Mouse (Mus musculus) G1E (cell line): ENCODE measurements around the gene Usp11. TPM values are rescaled to one million over a fixed set of nuclear protein-coding genes. Genes with fewer than 3 reads are reported as not detected.

ENCODE experiments used
- ATAC-seq: 2 replicates; pipeline ENCODE4 v1.8.0; 2016; ENCODE audit warnings: mild to moderate bottlenecking; ENCODE audit not compliant: insufficient number of reproducible peaks, poor library complexity, low FRiP score, severe bottlenecking; ENCODE audit errors: extremely low read depth
- DNase-seq: peaks from one replicate; pipeline ENCODE4 v3.0.0; 2012; ENCODE audit warnings: low spot score
- H3K27me3 ChIP-seq: 2 replicates; pipeline ENCODE4 v1.6.1; 2012; ENCODE audit warnings: mild to moderate bottlenecking, low read length, inconsistent platforms; ENCODE audit not compliant: insufficient read depth
- H3K36me3 ChIP-seq: replicated peaks from 2 replicates; pipeline ENCODE3; 2012; ENCODE audit warnings: mild to moderate bottlenecking, inconsistent platforms
- H3K4me1 ChIP-seq: 2 replicates; pipeline ENCODE4 v1.6.1; 2012; ENCODE audit warnings: low read depth, low read length, inconsistent platforms, mixed read lengths; ENCODE audit not compliant: insufficient read depth
- H3K4me3 ChIP-seq: 2 replicates; pipeline ENCODE4 v1.5.1; 2012; ENCODE audit warnings: low read depth, mild to moderate bottlenecking, inconsistent platforms, low read length, moderate library complexity, mixed read lengths
- H3K9me3 ChIP-seq: replicated peaks from 2 replicates; pipeline ENCODE4 v1.6.1; 2012; ENCODE audit warnings: inconsistent platforms
- CTCF ChIP-seq: IDR thresholded peaks from 2 replicates; pipeline ENCODE4 v1.5.1; 2012; ENCODE audit warnings: low read depth, low read length, inconsistent platforms, mixed read lengths
- GATA1 ChIP-seq: IDR thresholded peaks from 2 replicates; pipeline ENCODE4 v1.6.1; 2012; ENCODE audit warnings: borderline replicate concordance, low read length, inconsistent platforms, mixed read lengths
- GATA2 ChIP-seq: IDR thresholded peaks from 2 replicates; pipeline ENCODE4 v1.6.1; 2012; ENCODE audit warnings: low read depth, low read length, inconsistent platforms, borderline replicate concordance
- POLR2AphosphoS5 ChIP-seq: IDR thresholded peaks from 2 replicates; pipeline ENCODE4 v1.6.1; 2012; ENCODE audit warnings: low read depth, low read length, inconsistent platforms; ENCODE audit not compliant: insufficient replicate concordance
- TAL1 ChIP-seq: conservative IDR thresholded peaks from 2 replicates; pipeline ENCODE4 v1.6.1; 2012; ENCODE audit warnings: low read depth, low read length, inconsistent platforms, mixed read lengths
- polyA plus RNA-seq: library from polyadenylated mRNA; stranded (reverse); fragments of >175 nt; gene quantifications from 2 replicates; pipeline ENCODE4 v1.2.3, GENCODE M21; 2012
- total RNA-seq, 2 experiments: library from RNA; stranded (forward) in 1 of 2; stranded (reverse) in 1 of 2; fragments of 200-1000 nt in 1 of 2; fragments of >200 nt in 1 of 2; fragmentation: Nextera tagmentation in 1 of 2; gene quantifications; 2 replicates each; pipeline ENCODE4 v1.2.3; 2014 to 2017

Gene Usp11
- total RNA-seq (2014; fragmentation: Nextera tagmentation) = 84.4 and 90.8 TPM in 2 replicates
- total RNA-seq (2017) = 34.3 and 34.6 TPM in 2 replicates
- polyA plus RNA-seq = 16.7 and 18.8 TPM in 2 replicates

GRCm38 (mm10) chrX:20703741-20704290 lies at the start of gene Usp11:
TSS of gene Usp11 (plus strand) at chrX:20703906.
- Histone ChIP-seq H3K9me3 (no peaks in the 10 kb centered on the region), H3K4me1 (peaks cover 11% of the 10 kb centered on the region; the same call in 1 of the 2 replicates), H3K36me3 (peaks cover 35% of the 10 kb centered on the region), H3K4me3 (peak within 1 kb of the TSS; percentile 79), H3K27me3 (no peaks in the 10 kb centered on the region)
- no peak for TF ChIP-seq POLR2AphosphoS5
- peak; percentile 42 for DNase-seq
- no peak for ATAC-seq

GRCm38 (mm10) chrX:20657593-20657992 lies 46.1 kb upstream of the Usp11 start:
- no peaks in the 10 kb centered on the region for H3K27me3 ChIP-seq
- H3K4me1 ChIP-seq = peaks cover 11% of the 10 kb centered on the region; the same call in 1 of the 2 replicates
- peak overlapping the region; percentile 72; the same call in 1 of the 2 replicates for H3K4me3 ChIP-seq
- DNase-seq (no peak), ATAC-seq (no peak)
- H3K36me3 ChIP-seq = peaks cover 7% of the 10 kb centered on the region
- TF ChIP-seq POLR2AphosphoS5 = no peak
- TF ChIP-seq GATA2 = no peak
- TF ChIP-seq GATA1 = no peak
- no peak for TF ChIP-seq CTCF
- no peak for TF ChIP-seq TAL1
- no peaks in the 10 kb centered on the region for H3K9me3 ChIP-seq

GRCm38 (mm10) chrX:20658026-20658652 lies 45.6 kb upstream of the Usp11 start, which contains the start of gene Uba1:
TSS of gene Uba1 (plus strand) at chrX:20658326.
- Histone ChIP-seq H3K9me3 (no peaks in the 10 kb centered on the region), H3K27me3 (no peaks in the 10 kb centered on the region), H3K36me3 (peaks cover 7% of the 10 kb centered on the region), H3K4me1 (peaks cover 11% of the 10 kb centered on the region; the same call in 1 of the 2 replicates), H3K4me3 (peak within 1 kb of the TSS; percentile 72)
- ATAC-seq = peak; percentile 82
- TF ChIP-seq POLR2AphosphoS5 (no peak), CTCF (no peak), TAL1 (no peak), GATA2 (no peak), GATA1 (no peak)
- DNase-seq = peak; percentile 53

GRCm38 (mm10) chrX:20658891-20659406 lies 44.8 kb upstream of the Usp11 start:
- ATAC-seq = no peak

GRCm38 (mm10) chrX:20662317-20662715 lies 41.4 kb upstream of the Usp11 start:
- H3K27me3 ChIP-seq = no peaks in the 10 kb centered on the region
- H3K4me1 ChIP-seq = peaks cover 20% of the 10 kb centered on the region; the same call in 1 of the 2 replicates
- H3K9me3 ChIP-seq = no peaks in the 10 kb centered on the region
- H3K4me3 ChIP-seq = no peak overlapping the region; the same call in 1 of the 2 replicates
- ATAC-seq (no peak), DNase-seq (no peak)
- H3K36me3 ChIP-seq = peaks cover 29% of the 10 kb centered on the region
- TF ChIP-seq TAL1 (no peak), GATA2 (no peak), GATA1 (no peak), CTCF (no peak), POLR2AphosphoS5 (no peak)

More at GRCm38 (mm10) chrX:20658891-20659406, 44.8 kb upstream of the Usp11 start:
- H3K36me3 ChIP-seq = peaks cover 7% of the 10 kb centered on the region
- H3K9me3 ChIP-seq = no peaks in the 10 kb centered on the region
- H3K27me3 ChIP-seq = no peaks in the 10 kb centered on the region
- DNase-seq = peak; percentile 8
- peaks cover 11% of the 10 kb centered on the region; the same call in 1 of the 2 replicates for H3K4me1 ChIP-seq
- TF ChIP-seq GATA2 (no peak), CTCF (no peak), GATA1 (no peak), POLR2AphosphoS5 (no peak), TAL1 (no peak)
- peak overlapping the region; percentile 72 for H3K4me3 ChIP-seq

GRCm38 (mm10) chrX:20662716-20663443 lies 40.8 kb upstream of the Usp11 start:
- H3K4me1 ChIP-seq = peaks cover 20% of the 10 kb centered on the region; the same call in 1 of the 2 replicates
- peak; percentile 58 for ATAC-seq
- H3K36me3 ChIP-seq = peaks cover 35% of the 10 kb centered on the region
- H3K4me3 ChIP-seq = peak overlapping the region; percentile 79
- peak; percentile 59 for DNase-seq
- no peaks in the 10 kb centered on the region for H3K27me3 ChIP-seq
- H3K9me3 ChIP-seq = no peaks in the 10 kb centered on the region
- no peak for TF ChIP-seq GATA2
- no peak for TF ChIP-seq POLR2AphosphoS5
- no peak for TF ChIP-seq TAL1
- TF ChIP-seq CTCF = no peak
